Mouse (Mus musculus) lung, embryonic 14.5 days (tissue): ENCODE measurements around the gene Frmd6. TPM values are rescaled to one million over a fixed set of nuclear protein-coding genes. Genes with fewer than 3 reads are reported as not detected.
A peak's percentile ranks its signal among the peaks of the same experiment; 100 is the strongest.

Source experiments
- ATAC-seq: fragments of 200-750 bp; cut with Nextera tagmentation; 2 replicates; pipeline ENCODE4 v1.8.0; 2017; ENCODE audit warnings: mild to moderate bottlenecking, moderate TSS enrichment, moderate library complexity; ENCODE audit not compliant: insufficient read depth
- DNase-seq: peaks from one replicate; pipeline ENCODE4 v3.0.0-alpha.2; 2015
- H3K27ac ChIP-seq: fragments of 300-500 bp; sonication (generic); 2 replicates; pipeline ENCODE4 v1.5.1; 2014; ENCODE audit warnings: low read depth, mild to moderate bottlenecking, moderate library complexity
- H3K27me3 ChIP-seq: fragments of 300-500 bp; sonication (generic); 2 replicates; pipeline ENCODE4 v1.6.1; 2014; ENCODE audit warnings: low read length, control low read depth; ENCODE audit not compliant: insufficient read depth
- H3K36me3 ChIP-seq: fragments of 300-500 bp; sonication (generic); 2 replicates; pipeline ENCODE4 v1.6.1; 2014; ENCODE audit warnings: control low read depth; ENCODE audit not compliant: insufficient read depth
- H3K4me1 ChIP-seq: fragments of 300-500 bp; sonication (generic); 2 replicates; pipeline ENCODE4 v1.6.1; 2014; ENCODE audit warnings: antibody characterized with exemption, control low read depth; ENCODE audit not compliant: insufficient read depth
- H3K4me2 ChIP-seq: fragments of 300-500 bp; sonication (generic); 2 replicates; pipeline ENCODE4 v1.6.1; 2014; ENCODE audit warnings: mild to moderate bottlenecking
- H3K4me3 ChIP-seq: fragments of 300-500 bp; sonication (generic); 2 replicates; pipeline ENCODE4 v1.5.1; 2014; ENCODE audit warnings: low read depth, low read length
- H3K9ac ChIP-seq: fragments of 300-500 bp; sonication (generic); 2 replicates; pipeline ENCODE4 v1.6.1; 2014
- H3K9me3 ChIP-seq: fragments of 300-500 bp; sonication (generic); 2 replicates; pipeline ENCODE4 v1.6.1; 2016; ENCODE audit warnings: low read depth, low read length, control low read depth
- CTCF ChIP-seq: IDR thresholded peaks from 2 replicates; pipeline ENCODE4 v1.5.1; 2016; ENCODE audit warnings: antibody characterized with exemption, low read depth
- WGBS: fragments of 180-500 bp; shearing (Covaris S2); extraction: QIAGEN DNeasy Blood & Tissue Kit; methylation state at CpG from one replicate; pipeline ENCODE4 v1.1.7; 2014; 5-methylcytosine and 5-hydroxymethylcytosine counted together
- polyA plus RNA-seq: library from polyadenylated mRNA; unstranded; fragments of >200 nt; fragmentation: Nextera tagmentation; extraction: Ambion mirVana; gene quantifications from 2 replicates; pipeline ENCODE4 v1.2.1, GENCODE M21; 2014

The Frmd6 gene
- polyA plus RNA-seq, 1 experiment from 2014 or later = 42.8 TPM

DNA sequence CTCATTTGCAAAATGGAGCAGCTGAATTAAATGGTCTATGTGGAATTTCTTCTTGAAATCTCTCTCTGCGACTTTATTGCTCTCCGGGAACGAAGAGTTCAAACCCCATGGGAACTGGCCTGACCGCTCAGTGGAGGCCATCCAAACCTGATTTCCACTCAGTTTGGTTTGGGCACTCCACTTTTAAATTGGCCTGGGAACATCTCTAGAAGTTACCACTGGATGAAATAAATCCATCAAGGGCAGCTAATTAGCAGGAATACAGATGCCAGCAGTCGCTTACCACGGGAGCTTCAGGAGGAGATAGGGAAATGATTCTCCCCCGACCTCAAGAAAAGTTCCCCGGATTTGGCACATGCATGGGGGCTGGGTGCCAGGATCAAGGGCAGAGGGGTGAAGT lies 26.8 kb upstream of the Frmd6 start:
- no peak overlapping the region for H3K4me2 ChIP-seq
- H3K27ac ChIP-seq = peak overlapping the region; percentile 89; the same call in 1 of the 2 replicates
- no peak for ATAC-seq
- no peak overlapping the region for H3K4me3 ChIP-seq
- 50% methylated on average over 8 of the region's 8 CpGs for WGBS
- no peak for DNase-seq
- H3K4me1 ChIP-seq = peaks cover 34% of the 10 kb centered on the region
- TF ChIP-seq CTCF = no peak
- H3K9ac ChIP-seq = no peak overlapping the region
- no peaks in the 10 kb centered on the region for H3K36me3 ChIP-seq
- no peaks in the 10 kb centered on the region for H3K9me3 ChIP-seq
- no peaks in the 10 kb centered on the region for H3K27me3 ChIP-seq

DNA sequence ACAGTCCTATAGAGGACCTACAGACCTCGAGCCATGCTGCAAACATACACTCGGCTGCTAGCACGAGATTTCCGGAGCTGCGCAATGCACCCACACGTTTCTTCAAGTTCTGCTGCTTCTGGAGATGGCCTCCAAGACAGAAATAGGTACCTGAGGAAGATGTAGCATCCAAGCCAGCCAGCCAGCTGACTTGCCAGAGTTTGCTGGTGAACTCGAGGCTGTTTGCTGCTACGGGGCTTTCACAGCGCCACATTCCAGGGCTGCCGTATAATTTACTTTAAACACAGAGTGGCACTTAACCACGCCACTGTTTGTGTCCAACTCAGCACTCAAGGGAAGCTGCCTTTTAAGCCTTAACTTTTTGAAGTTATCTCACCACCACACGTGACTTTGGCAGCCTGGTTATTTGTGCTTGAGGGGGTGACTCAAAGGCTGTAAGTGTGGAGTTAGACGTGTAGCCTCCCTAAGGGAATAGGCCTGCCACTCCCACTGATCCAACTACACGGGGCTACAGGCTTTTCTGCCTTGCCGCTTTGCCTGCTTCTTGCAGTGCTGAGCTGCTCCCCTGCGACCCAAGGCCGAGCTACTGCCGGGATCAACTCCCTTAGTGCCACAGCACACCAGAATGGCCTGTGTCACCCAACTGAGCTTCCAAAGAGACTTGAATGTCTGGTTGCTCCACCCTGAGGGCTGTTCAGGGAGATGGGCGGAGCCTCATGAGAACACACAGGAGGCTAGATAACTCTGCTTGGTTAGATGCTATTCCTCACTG lies 25.9 kb upstream of the Frmd6 start:
- Histone ChIP-seq H3K4me1 (peaks cover 34% of the 10 kb centered on the region), H3K4me2 (peak overlapping the region; percentile 40), H3K4me3 (no peak overlapping the region), H3K36me3 (no peaks in the 10 kb centered on the region), H3K9me3 (no peaks in the 10 kb centered on the region), H3K27me3 (no peaks in the 10 kb centered on the region), H3K9ac (no peak overlapping the region; the same call in 1 of the 2 replicates), H3K27ac (peak overlapping the region; percentile 89)
- DNase-seq (peak; percentile 80), ATAC-seq (peak; percentile 73)
- 25% methylated on average over 19 of the region's 19 CpGs for WGBS
- TF ChIP-seq CTCF = no peak

DNA sequence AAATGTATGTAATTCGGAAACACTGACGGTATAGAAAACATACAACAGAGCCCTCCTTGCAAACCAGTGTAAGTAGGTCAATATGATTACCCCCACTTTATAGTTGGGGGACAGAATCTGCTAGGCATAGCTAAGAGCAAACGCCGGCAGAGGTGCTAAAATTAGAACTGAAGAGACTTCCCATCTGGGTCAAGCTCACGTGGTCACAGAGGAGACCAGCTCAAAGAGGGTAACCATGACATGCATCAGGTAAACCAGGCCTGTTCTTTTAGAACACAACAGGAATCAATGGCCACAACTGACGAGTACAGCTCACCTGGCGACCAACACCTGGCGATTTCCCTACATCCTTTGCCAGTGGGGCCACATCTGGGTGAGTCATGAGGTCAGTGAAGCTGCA lies 25.2 kb upstream of the Frmd6 start:
- Histone ChIP-seq H3K27ac (peak overlapping the region; percentile 89; the same call in 1 of the 2 replicates), H3K4me3 (no peak overlapping the region), H3K36me3 (no peaks in the 10 kb centered on the region), H3K27me3 (no peaks in the 10 kb centered on the region), H3K4me1 (peaks cover 27% of the 10 kb centered on the region), H3K9me3 (no peaks in the 10 kb centered on the region), H3K9ac (no peak overlapping the region), H3K4me2 (no peak overlapping the region)
- ATAC-seq (no peak), DNase-seq (no peak)
- WGBS = 69% methylated on average over 8 of the region's 8 CpGs
- TF ChIP-seq CTCF = no peak

DNA sequence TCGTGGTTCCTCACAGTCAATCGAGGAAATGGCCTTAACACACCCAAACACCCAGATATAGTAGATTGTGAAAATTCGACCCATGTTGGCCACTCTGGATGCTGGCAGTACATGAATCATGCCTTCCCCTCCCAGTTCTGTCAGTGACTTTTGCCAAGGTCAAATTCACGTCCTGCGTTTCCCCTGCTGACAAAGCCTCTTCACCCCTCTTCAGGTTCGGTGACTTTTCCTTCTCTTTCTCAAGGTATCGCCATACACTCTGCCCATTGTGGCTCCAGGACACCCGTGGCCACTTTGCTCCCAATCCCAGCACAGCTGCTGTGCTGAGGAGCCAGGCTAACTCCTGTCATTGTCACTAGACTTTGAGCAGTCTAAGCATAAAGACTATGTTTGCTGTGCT lies 24.0 kb upstream of the Frmd6 start:
- H3K9ac ChIP-seq = no peak overlapping the region
- H3K9me3 ChIP-seq = no peaks in the 10 kb centered on the region; the same call in 1 of the 2 replicates
- H3K27me3 ChIP-seq = no peaks in the 10 kb centered on the region
- H3K4me3 ChIP-seq = no peak overlapping the region
- H3K4me2 ChIP-seq = no peak overlapping the region
- TF ChIP-seq CTCF = no peak
- 46% methylated on average over 8 of the region's 8 CpGs for WGBS
- ATAC-seq = no peak
- no peaks in the 10 kb centered on the region for H3K36me3 ChIP-seq
- peaks cover 25% of the 10 kb centered on the region for H3K4me1 ChIP-seq
- no peak for DNase-seq
- no peak overlapping the region for H3K27ac ChIP-seq

DNA sequence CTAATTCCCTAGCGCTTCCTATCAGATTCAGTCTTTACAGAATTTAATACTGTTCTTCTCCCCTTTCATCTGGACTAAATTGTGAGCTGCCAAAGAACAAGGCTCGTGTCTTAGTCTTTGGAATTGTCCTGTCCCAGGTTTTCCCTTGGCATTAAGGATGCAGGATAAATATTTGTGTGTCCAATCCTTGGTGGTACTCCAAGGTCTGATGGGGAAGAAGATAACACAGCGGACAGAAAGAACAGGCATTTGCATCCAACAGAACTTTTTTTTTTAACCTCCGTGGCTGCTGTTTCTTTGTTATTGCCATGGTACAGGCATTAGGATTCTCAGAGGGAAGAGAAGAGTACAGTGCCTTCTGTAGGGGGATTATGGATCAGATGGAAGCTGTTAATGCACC lies 21.8 kb upstream of the Frmd6 start:
- no peak overlapping the region for H3K4me3 ChIP-seq

DNA sequence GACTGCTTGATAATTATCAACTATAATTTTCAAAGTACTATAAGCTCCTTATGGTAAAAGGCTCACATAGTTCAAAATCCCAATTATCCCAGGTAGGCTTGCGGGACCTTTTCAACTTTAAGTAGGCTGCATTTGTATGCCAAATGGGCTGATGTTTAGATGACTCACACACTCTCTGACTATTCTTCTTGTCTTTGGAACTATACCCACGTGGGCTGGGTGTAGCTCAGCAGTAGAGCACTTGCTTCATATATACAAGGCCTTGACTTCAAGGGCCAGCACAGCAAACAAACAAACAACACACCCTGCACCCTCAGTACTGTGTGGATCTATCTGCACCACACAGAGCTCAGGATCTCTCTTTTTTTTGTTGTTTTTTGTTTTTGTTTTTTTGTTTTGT lies 20.3 kb upstream of the Frmd6 start:
- no peak for TF ChIP-seq CTCF
- Histone ChIP-seq H3K4me3 (no peak overlapping the region), H3K9ac (no peak overlapping the region), H3K27ac (no peak overlapping the region), H3K4me2 (no peak overlapping the region), H3K27me3 (no peaks in the 10 kb centered on the region), H3K9me3 (no peaks in the 10 kb centered on the region; the same call in 1 of the 2 replicates), H3K4me1 (peaks cover 7% of the 10 kb centered on the region; the same call in 1 of the 2 replicates), H3K36me3 (no peaks in the 10 kb centered on the region)
- DNase-seq (no peak), ATAC-seq (no peak)
- 67% methylated on average over 2 of the region's 2 CpGs for WGBS

More for the DNA sequence above, 21.8 kb upstream of the Frmd6 start:
- TF ChIP-seq CTCF = no peak
- no peaks in the 10 kb centered on the region for H3K27me3 ChIP-seq
- no peaks in the 10 kb centered on the region for H3K36me3 ChIP-seq
- H3K9me3 ChIP-seq = no peaks in the 10 kb centered on the region; the same call in 1 of the 2 replicates
- peaks cover 20% of the 10 kb centered on the region for H3K4me1 ChIP-seq
- ATAC-seq (no peak), DNase-seq (no peak)
- H3K27ac ChIP-seq = no peak overlapping the region
- H3K4me2 ChIP-seq = no peak overlapping the region
- 59% methylated on average over 4 of the region's 4 CpGs for WGBS
- no peak overlapping the region for H3K9ac ChIP-seq

DNA sequence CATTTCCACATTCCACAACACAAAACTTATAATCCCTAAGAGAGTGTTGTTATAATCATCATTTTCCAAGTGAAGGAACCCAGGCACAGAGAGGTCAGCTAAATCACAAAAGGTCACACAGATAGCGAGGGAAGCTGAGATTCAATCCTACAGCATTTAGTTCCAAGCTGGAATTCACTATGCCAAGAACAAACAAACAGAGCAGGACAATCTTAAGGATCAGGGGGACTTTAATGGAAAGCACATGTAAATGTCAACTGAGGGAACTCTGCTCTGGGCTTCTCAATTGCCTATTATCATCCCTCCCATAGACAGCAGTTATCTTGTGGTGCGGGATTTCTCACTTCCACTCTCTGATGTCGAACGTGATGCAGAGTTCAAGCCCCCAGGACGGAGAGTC lies 17.8 kb upstream of the Frmd6 start:
- ATAC-seq (no peak), DNase-seq (no peak)
- Histone ChIP-seq H3K4me1 (peaks cover 11% of the 10 kb centered on the region; the same call in 1 of the 2 replicates), H3K27ac (no peak overlapping the region), H3K27me3 (no peaks in the 10 kb centered on the region), H3K9ac (no peak overlapping the region), H3K36me3 (no peaks in the 10 kb centered on the region), H3K4me2 (no peak overlapping the region), H3K9me3 (no peaks in the 10 kb centered on the region; the same call in 1 of the 2 replicates), H3K4me3 (no peak overlapping the region)
- WGBS = 33% methylated on average over 5 of the region's 5 CpGs
- TF ChIP-seq CTCF = no peak
